Mouse (Mus musculus): ENCODE results near the gene Wnt4. TPM values are rescaled to one million over a fixed set of nuclear protein-coding genes. Genes with fewer than 3 reads are reported as not detected.

Gene Wnt4
- 0.48 and 0.62 TPM in 2 replicates for polyA plus RNA-seq (2015; fragmentation: Nextera tagmentation; extraction: Ambion mirVana)

- WGBS: 0% methylated on average over 4 of the region's 45 CpGs
- no peak within 1 kb of the TSS for H3K27ac ChIP-seq (ENCODE audit: low read length)
- ATAC-seq (ENCODE audit: low read depth): peak; percentile 82
- peak within 1 kb of the TSS; percentile 56 for H3K4me3 ChIP-seq (ENCODE audit: low read length)
- H3K27me3 ChIP-seq (ENCODE audit: control insufficient read depth, insufficient read depth, low read depth, low read length): peaks cover 62% of the 10 kb centered on the region
- H3K4me1 ChIP-seq (replicated peaks; ENCODE audit: control insufficient read depth, insufficient read depth, low read length): peaks cover 19% of the 10 kb centered on the region
- H3K36me3 ChIP-seq (ENCODE audit: control insufficient read depth, insufficient read depth, low read length): no peaks in the 10 kb centered on the region
- peak within 1 kb of the TSS; percentile 87 for H3K4me2 ChIP-seq (ENCODE audit: low read depth, low read length)
- no peaks in the 10 kb centered on the region for H3K9me3 ChIP-seq (ENCODE audit: control insufficient read depth, low read length)
- H3K9ac ChIP-seq (ENCODE audit: low read length): peak within 1 kb of the TSS; percentile 63
Observed at GRCm38 (mm10) chr4:137277166-137277513, at the start of gene Wnt4. TSS of gene Wnt4 (plus strand) at chr4:137277489.

GRCm38 (mm10) chr4:137228566-137229115 lies 48.6 kb upstream of the Wnt4 start:
- peak; percentile 44 for ATAC-seq (ENCODE audit: low read depth)
- no peak overlapping the region for H3K27ac ChIP-seq (ENCODE audit: low read length)

GRCm38 (mm10) chr4:137231494-137232470 lies 45.5 kb upstream of the Wnt4 start:
- ATAC-seq (ENCODE audit: low read depth): peak; percentile 77
- Histone ChIP-seq H3K9me3 (ENCODE audit: control insufficient read depth, low read length) (no peaks in the 10 kb centered on the region), H3K4me1 (replicated peaks; ENCODE audit: control insufficient read depth, insufficient read depth, low read length) (peaks cover 10% of the 10 kb centered on the region), H3K4me2 (ENCODE audit: low read depth, low read length) (peak overlapping the region; percentile 36), H3K9ac (ENCODE audit: low read length) (no peak overlapping the region), H3K27me3 (ENCODE audit: control insufficient read depth, insufficient read depth, low read depth, low read length) (no peaks in the 10 kb centered on the region), H3K27ac (ENCODE audit: low read length) (peak overlapping the region; percentile 62), H3K36me3 (ENCODE audit: control insufficient read depth, insufficient read depth, low read length) (no peaks in the 10 kb centered on the region), H3K4me3 (ENCODE audit: low read length) (no peak overlapping the region)
- 45% methylated on average over 16 of the region's 16 CpGs for WGBS

More at GRCm38 (mm10) chr4:137228566-137229115, 48.6 kb upstream of the Wnt4 start:
- Histone ChIP-seq H3K27me3 (ENCODE audit: control insufficient read depth, insufficient read depth, low read depth, low read length) (no peaks in the 10 kb centered on the region), H3K4me2 (ENCODE audit: low read depth, low read length) (no peak overlapping the region), H3K4me3 (ENCODE audit: low read length) (no peak overlapping the region), H3K9ac (ENCODE audit: low read length) (no peak overlapping the region), H3K4me1 (replicated peaks; ENCODE audit: control insufficient read depth, insufficient read depth, low read length) (peaks cover 10% of the 10 kb centered on the region), H3K36me3 (ENCODE audit: control insufficient read depth, insufficient read depth, low read length) (no peaks in the 10 kb centered on the region), H3K9me3 (ENCODE audit: control insufficient read depth, low read length) (no peaks in the 10 kb centered on the region)
- 72% methylated on average over 15 of the region's 15 CpGs for WGBS

GRCm38 (mm10) chr4:137233632-137234031 lies 43.7 kb upstream of the Wnt4 start:
- Histone ChIP-seq H3K4me3 (ENCODE audit: low read length) (no peak overlapping the region), H3K4me1 (replicated peaks; ENCODE audit: control insufficient read depth, insufficient read depth, low read length) (peaks cover 10% of the 10 kb centered on the region), H3K9ac (ENCODE audit: low read length) (no peak overlapping the region), H3K4me2 (ENCODE audit: low read depth, low read length) (no peak overlapping the region), H3K27me3 (ENCODE audit: control insufficient read depth, insufficient read depth, low read depth, low read length) (no peaks in the 10 kb centered on the region), H3K9me3 (ENCODE audit: control insufficient read depth, low read length) (no peaks in the 10 kb centered on the region), H3K27ac (ENCODE audit: low read length) (no peak overlapping the region), H3K36me3 (ENCODE audit: control insufficient read depth, insufficient read depth, low read length) (no peaks in the 10 kb centered on the region)
- no peak for ATAC-seq (ENCODE audit: low read depth)
- 64% methylated on average over 5 of the region's 5 CpGs for WGBS

- H3K4me3 ChIP-seq (ENCODE audit: low read length): no peak overlapping the region
- no peak for ATAC-seq (ENCODE audit: low read depth)
- WGBS: 91% methylated on average over 2 of the region's 2 CpGs
- H3K4me2 ChIP-seq (ENCODE audit: low read depth, low read length): no peak overlapping the region
- no peak overlapping the region for H3K27ac ChIP-seq (ENCODE audit: low read length)
- H3K9ac ChIP-seq (ENCODE audit: low read length): no peak overlapping the region
- H3K36me3 ChIP-seq (ENCODE audit: control insufficient read depth, insufficient read depth, low read length): no peaks in the 10 kb centered on the region
- peaks cover 10% of the 10 kb centered on the region for H3K4me1 ChIP-seq (replicated peaks; ENCODE audit: control insufficient read depth, insufficient read depth, low read length)
- H3K27me3 ChIP-seq (ENCODE audit: control insufficient read depth, insufficient read depth, low read depth, low read length): no peaks in the 10 kb centered on the region
- H3K9me3 ChIP-seq (ENCODE audit: control insufficient read depth, low read length): no peaks in the 10 kb centered on the region
Observed at GRCm38 (mm10) chr4:137234444-137234843, 42.8 kb upstream of the Wnt4 start.

GRCm38 (mm10) chr4:137235368-137235767 lies 41.9 kb upstream of the Wnt4 start:
- ATAC-seq (ENCODE audit: low read depth): no peak
- no peak overlapping the region for H3K4me2 ChIP-seq (ENCODE audit: low read depth, low read length)
- no peak overlapping the region for H3K27ac ChIP-seq (ENCODE audit: low read length)
- no peaks in the 10 kb centered on the region for H3K27me3 ChIP-seq (ENCODE audit: control insufficient read depth, insufficient read depth, low read depth, low read length)
- H3K9ac ChIP-seq (ENCODE audit: low read length): no peak overlapping the region
- 75% methylated on average over 9 of the region's 9 CpGs for WGBS
- no peaks in the 10 kb centered on the region for H3K36me3 ChIP-seq (ENCODE audit: control insufficient read depth, insufficient read depth, low read length)
- H3K9me3 ChIP-seq (ENCODE audit: control insufficient read depth, low read length): no peaks in the 10 kb centered on the region; the same call in 1 of the 2 replicates
- H3K4me3 ChIP-seq (ENCODE audit: low read length): no peak overlapping the region
- H3K4me1 ChIP-seq (replicated peaks; ENCODE audit: control insufficient read depth, insufficient read depth, low read length): peaks cover 10% of the 10 kb centered on the region

GRCm38 (mm10) chr4:137244883-137245282 lies 32.4 kb upstream of the Wnt4 start:
- no peak for ATAC-seq (ENCODE audit: low read depth)

GRCm38 (mm10) chr4:137250333-137250732 lies 27.0 kb upstream of the Wnt4 start:
- no peak overlapping the region for H3K4me2 ChIP-seq (ENCODE audit: low read depth, low read length)
- H3K27ac ChIP-seq (ENCODE audit: low read length): no peak overlapping the region
- no peaks in the 10 kb centered on the region; the same call in 1 of the 2 replicates for H3K9me3 ChIP-seq (ENCODE audit: control insufficient read depth, low read length)
- no peaks in the 10 kb centered on the region for H3K27me3 ChIP-seq (ENCODE audit: control insufficient read depth, insufficient read depth, low read depth, low read length)
- H3K4me1 ChIP-seq (replicated peaks; ENCODE audit: control insufficient read depth, insufficient read depth, low read length): 0 out of 2 replicates have a peak, but pooled peaks cover 2% of the 10 kb centered on the region
- 37% methylated on average over 5 of the region's 5 CpGs for WGBS
- no peaks in the 10 kb centered on the region for H3K36me3 ChIP-seq (ENCODE audit: control insufficient read depth, insufficient read depth, low read length)
- ATAC-seq (ENCODE audit: low read depth): 0 out of 2 replicates have a peak, but pooled peaks have one; percentile 10
- H3K9ac ChIP-seq (ENCODE audit: low read length): no peak overlapping the region
- H3K4me3 ChIP-seq (ENCODE audit: low read length): no peak overlapping the region

More at GRCm38 (mm10) chr4:137244883-137245282, 32.4 kb upstream of the Wnt4 start:
- no peaks in the 10 kb centered on the region; the same call in 1 of the 2 replicates for H3K9me3 ChIP-seq (ENCODE audit: control insufficient read depth, low read length)
- H3K27ac ChIP-seq (ENCODE audit: low read length): no peak overlapping the region
- H3K4me2 ChIP-seq (ENCODE audit: low read depth, low read length): no peak overlapping the region
- H3K4me1 ChIP-seq (replicated peaks; ENCODE audit: control insufficient read depth, insufficient read depth, low read length): no peaks in the 10 kb centered on the region
- H3K27me3 ChIP-seq (ENCODE audit: control insufficient read depth, insufficient read depth, low read depth, low read length): no peaks in the 10 kb centered on the region
- H3K4me3 ChIP-seq (ENCODE audit: low read length): no peak overlapping the region
- 61% methylated on average over 9 of the region's 9 CpGs for WGBS
- H3K9ac ChIP-seq (ENCODE audit: low read length): no peak overlapping the region
- H3K36me3 ChIP-seq (ENCODE audit: control insufficient read depth, insufficient read depth, low read length): no peaks in the 10 kb centered on the region

- no peaks in the 10 kb centered on the region; the same call in 1 of the 2 replicates for H3K9me3 ChIP-seq (ENCODE audit: control insufficient read depth, low read length)
- no peak overlapping the region for H3K9ac ChIP-seq (ENCODE audit: low read length)
- H3K4me1 ChIP-seq (replicated peaks; ENCODE audit: control insufficient read depth, insufficient read depth, low read length): 0 out of 2 replicates have a peak, but pooled peaks cover 2% of the 10 kb centered on the region
- 15% methylated on average over 5 of the region's 5 CpGs for WGBS
- no peak overlapping the region for H3K4me2 ChIP-seq (ENCODE audit: low read depth, low read length)
- H3K27me3 ChIP-seq (ENCODE audit: control insufficient read depth, insufficient read depth, low read depth, low read length): no peaks in the 10 kb centered on the region
- ATAC-seq (ENCODE audit: low read depth): peak; percentile 50; the same call in 1 of the 2 replicates
- no peaks in the 10 kb centered on the region for H3K36me3 ChIP-seq (ENCODE audit: control insufficient read depth, insufficient read depth, low read length)
- no peak overlapping the region for H3K4me3 ChIP-seq (ENCODE audit: low read length)
- no peak overlapping the region for H3K27ac ChIP-seq (ENCODE audit: low read length)
Observed at GRCm38 (mm10) chr4:137250849-137251248, 26.4 kb upstream of the Wnt4 start.
